Mouse (Mus musculus) hindlimb bud, embryonic 11.5 days (tissue): ENCODE results near the gene Upf1.

Experiments used
- DNase-seq: peaks from one replicate; pipeline ENCODE4 v3.0.0-alpha.2; 2012; ENCODE audit warnings: low read depth, low spot score; ENCODE audit errors: extremely low spot score

The Upf1 gene

GRCm38 (mm10) chr8:70353194-70353817 is at the start of gene Upf1:
Upf1 (minus strand) TSS chr8:70353278.
- peak; percentile 93 for DNase-seq

DNA sequence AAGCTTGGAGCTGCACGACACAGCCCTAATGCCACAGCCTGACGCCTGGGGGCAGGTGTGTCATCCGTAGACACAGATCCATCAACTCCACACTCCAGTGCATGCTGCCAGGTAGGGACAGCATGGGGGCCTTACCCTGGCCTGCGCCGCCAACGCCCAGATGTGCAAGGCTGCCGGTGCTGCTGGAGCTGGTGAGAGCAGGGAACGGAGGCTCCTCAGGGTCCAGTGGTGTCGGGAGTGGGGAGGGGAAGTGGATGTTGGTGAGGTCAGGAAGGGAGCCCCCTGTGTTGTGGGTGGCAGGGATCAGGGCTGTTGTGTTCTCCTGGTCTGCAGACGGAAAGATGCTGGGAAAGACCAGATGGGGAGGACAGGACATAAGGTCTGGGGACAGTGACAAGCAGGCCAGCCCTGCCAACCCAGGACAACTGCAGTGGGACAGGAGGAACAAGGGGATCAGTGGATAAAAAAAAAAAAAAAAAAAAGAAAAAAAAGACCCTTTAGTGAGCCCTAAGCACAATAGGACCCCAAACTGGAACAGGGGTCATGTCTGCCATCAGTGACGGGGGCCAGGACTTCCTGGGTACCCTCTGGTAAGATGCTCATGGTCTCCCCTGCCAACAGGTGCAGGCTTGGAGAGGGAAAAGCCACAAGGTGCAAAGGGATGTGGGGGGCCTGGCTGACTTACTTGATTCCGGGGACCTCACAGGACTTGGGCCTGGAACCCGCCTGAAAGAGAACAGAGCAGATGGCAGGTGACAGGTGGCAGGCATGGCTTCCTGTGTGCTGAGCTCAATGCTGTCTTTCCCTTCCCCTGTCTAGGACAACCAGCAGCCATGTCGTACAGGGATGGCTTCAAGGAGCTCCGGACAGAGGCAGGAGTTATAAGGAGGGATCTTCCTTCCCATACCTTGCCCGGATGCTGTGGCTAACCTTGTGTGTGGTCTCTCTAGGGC is 44.8 kb upstream of the Upf1 start:
- DNase-seq = no peak

DNA sequence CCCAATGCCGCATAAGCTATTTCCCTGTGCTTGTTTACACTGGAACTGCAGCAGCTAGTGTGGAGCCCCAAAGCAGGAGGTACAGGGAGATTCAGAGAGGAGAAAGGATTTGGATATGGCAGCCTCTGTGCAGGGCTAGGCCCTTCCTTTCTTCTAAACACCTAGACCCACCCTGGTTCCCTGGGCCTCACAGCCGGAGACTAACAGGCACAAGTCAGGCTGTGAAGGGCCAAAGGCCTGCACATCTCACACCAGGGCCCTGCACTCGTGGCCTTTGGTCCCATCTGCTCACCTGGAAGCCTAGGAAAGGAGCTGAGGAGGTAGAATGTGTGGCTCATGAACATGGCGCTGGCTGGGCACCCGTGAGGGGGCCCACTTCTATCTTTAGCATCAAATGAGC is 43.1 kb upstream of the Upf1 start:
- DNase-seq = no peak

DNA sequence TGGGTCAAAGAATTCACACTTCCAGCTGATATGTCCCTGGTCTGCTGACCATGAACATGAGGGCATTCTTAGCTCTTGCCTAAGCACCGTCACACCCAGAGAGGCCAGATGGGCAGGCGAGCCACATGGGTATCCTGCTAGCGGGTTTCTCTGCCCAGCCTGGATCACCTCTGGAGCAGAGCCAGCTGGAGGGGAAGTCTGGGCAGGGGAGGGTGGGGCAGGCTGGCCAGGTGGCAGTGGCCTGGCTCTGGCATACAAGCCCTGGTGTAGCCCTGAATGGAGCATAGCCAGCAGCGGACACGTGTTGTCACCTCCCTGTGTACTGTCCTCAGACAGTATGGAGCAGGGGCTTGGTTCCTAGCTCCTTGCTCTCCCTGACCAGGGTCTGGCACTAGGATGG is 42.6 kb upstream of the Upf1 start:
- DNase-seq = no peak

DNA sequence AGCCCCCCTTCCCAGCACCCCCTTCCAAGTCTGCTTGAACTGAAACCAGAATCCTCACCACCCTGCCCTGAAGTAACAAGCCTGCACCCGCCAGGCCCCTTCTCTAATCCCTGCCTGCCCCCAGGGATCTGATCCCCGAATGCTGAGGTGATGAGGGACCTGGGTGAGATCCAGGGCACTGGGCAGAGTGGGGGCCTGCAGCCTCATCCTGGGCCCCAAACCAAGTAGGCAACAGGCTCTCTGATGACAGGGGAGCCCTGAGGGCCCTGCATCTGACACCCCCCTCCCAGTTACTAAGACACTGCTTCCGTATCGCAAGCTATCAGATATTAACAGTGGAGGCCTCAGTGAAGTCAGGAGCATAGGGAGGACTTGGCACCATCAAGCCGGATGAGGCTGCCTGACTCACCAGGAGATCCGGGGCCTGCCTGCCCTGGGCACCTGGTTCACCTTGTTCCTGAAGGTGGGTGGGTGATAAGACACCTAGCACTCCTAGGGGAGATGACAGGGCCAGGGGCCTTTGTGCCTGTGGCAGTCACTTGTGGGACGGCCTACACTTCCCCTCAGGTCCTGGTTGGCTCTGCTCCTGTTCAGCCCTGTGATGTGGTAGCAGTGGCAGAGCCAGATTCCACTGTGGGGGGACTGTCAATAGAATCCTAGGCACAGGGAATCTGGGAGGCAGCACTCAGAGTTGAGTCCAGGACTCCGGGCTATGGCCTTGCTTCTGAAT is 41.4 kb upstream of the Upf1 start:
- no peak for DNase-seq

DNA sequence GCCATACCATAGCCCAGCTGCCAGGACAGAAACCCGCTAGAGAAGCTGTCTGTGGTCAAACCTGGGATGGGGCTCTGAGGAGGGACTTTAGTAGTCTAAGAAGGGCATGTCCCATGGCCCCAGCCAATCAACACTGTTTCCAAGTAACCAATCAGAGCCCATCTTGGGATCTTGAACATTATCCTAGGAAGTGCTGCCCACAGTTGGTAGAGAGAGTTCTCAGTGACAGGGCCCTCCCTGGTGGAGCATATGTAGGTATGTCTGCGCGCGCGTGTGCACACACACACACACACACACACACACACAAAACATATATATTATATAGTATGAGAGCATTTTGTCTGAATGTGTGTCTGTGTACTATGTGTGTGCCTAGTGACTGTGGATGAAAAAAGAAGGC is 40.0 kb upstream of the Upf1 start:
- DNase-seq = no peak

DNA sequence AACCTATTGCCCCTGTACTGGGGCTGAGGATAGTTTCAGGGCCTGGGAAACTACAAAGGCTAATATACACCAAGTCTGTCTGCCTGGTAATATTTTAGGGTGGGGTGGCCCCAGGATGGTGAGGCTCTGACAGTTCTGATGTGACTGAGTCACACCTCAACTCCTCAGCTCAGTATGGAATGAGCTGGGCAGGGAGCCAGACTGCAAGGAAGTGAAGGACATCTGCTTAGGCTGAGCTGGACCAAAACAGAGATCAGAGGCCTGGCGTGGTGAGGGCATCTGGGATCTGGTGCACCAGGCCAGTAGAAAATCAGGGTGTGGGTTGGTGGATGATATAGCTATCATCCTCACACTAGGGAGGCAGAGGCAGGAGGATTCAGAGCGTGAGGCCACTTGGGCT is 36.6 kb upstream of the Upf1 start:
- DNase-seq = no peak

DNA sequence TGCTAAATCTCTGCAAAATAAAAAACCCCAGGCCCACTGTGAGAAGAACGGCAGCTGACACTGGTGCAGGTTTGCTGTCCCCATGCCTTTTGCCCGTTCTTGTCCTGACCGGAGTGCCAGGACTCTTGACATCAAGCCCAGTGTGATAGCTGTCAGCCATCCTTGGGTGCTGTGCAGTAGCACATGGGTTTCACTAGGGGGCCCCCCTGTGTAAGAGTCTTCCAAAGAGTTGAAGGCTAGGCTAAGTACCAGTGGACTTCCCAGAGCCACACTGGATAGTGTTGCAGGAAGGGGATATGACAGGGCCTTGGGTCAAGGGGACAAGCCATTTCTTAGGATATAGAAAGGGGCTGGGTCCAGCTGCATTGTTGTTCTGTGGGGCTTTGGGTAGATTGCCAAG is 30.2 kb upstream of the Upf1 start:
- DNase-seq = no peak

GRCm38 (mm10) chr8:70380069-70380468 is 27.0 kb upstream of the Upf1 start:
- no peak for DNase-seq

DNA sequence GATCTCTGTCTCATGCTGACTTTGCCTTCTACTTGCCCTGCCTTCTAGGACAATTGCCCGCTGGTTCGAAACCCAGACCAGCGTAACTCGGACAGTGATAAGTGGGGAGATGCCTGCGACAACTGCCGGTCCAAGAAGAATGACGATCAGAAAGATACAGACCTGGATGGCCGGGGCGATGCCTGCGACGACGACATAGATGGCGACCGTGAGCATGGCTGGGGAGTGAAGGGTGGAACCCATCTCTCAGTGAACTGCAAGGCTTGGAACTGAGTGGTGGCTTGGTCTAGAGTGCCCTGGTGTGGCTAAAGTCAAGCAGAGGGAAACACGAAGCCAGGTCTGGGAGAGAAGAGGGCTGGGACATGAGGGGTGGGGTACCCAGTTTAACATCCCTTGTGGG is 24.0 kb upstream of the Upf1 start:
- DNase-seq = no peak

- DNase-seq = no peak
Observed at GRCm38 (mm10) chr8:70376275-70376741, 23.2 kb upstream of the Upf1 start.

GRCm38 (mm10) chr8:70375212-70375859 is 22.3 kb upstream of the Upf1 start:
- no peak for DNase-seq

DNA sequence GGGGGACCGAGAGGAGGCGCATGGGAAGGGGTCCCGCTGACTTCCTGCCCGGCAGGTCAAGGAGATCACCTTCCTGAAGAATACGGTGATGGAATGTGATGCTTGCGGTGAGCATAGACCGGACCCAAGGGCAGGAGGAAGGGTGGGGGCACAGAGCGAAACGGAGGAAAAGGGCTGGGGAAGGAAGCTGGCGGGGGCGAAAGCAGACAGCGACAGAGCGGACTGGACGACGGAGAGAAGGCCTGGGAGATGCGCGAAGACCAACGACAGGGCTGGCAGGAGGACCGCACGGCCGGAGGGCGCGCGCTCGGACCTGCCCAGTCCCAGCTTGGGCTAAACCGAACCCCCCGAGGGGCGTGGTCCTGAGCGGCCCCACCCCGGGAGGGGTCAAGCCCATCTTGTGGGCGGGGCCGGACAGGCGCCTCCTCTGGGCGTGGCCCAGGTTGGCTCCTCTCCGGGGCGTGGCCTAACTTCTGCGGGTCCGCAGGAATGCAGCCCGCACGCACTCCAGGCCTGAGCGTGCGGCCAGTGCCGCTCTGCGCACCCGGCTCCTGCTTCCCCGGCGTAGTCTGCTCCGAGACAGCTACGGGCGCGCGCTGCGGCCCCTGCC is 21.3 kb upstream of the Upf1 start:
- DNase-seq = no peak

DNA sequence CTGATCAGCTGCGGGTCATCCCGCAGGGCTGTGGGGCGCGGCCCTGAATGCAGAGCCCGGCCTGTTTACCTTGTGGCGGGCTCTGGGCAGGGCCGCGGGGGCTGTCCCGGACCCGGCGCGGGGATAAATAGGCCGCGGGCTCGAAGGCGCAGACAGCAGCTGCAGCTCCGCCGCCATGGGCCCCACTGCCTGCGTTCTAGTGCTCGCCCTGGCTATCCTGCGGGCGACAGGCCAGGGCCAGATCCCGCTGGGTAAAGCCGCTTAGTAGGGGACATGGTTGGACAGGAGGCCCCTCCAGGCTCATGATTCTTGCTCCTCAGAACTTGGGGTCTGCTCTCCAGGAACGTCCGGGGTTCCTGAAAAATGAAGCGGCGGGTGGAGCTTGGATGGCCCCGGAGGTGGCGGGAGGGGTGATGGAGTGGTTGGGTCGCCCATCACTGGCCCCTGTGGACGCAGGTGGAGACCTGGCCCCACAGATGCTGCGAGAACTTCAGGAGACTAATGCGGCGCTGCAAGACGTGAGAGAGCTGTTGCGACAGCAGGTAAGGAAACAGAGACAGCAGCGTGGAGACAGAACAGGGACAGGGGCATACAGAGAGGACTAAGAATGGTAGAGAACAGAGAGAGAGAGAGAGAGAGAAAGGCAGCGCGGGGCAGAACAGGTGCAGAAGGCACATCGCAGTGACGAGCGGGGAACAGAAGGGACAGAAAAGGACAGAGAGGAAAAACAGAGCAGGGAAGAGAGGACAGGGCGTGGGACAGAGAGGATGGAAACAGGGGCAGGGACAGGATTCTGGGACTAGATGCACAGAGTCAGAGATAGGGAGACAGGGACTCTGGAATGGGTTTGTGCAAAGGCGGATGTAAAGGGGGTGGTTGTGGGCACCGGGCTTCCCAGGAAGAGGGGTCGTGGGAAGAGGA is 20.6 kb upstream of the Upf1 start, which contains the start of gene Comp:
Comp (plus strand) TSS at position 162 of the 921 bp plus-strand sequence.
- no peak for DNase-seq

- no peak for DNase-seq
Observed at GRCm38 (mm10) chr8:70371951-70372350, 18.9 kb upstream of the Upf1 start.

DNA sequence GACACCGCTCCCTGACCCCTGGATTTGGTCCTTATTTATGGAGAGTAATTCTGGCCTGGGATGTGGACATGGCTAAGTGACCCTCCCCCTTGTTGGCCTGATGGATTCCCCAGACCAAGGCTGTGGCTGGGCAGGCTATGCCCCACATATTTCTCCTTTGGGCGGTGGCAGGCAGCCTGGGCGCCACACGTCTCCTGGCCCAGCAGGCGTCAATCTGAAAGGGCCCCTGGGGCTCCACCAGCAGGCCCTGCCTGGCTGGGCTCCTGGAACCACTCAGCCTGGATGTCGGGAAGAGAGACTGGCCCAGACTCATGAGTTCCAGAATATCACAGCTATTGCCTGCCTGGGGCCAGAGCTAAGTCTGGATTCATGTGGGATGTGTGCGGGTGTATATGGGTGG is 17.4 kb upstream of the Upf1 start:
- no peak for DNase-seq

GRCm38 (mm10) chr8:70366588-70366987 is 13.5 kb upstream of the Upf1 start:
- DNase-seq = no peak

GRCm38 (mm10) chr8:70364066-70364465 is 11.0 kb upstream of the Upf1 start:
- no peak for DNase-seq

DNA sequence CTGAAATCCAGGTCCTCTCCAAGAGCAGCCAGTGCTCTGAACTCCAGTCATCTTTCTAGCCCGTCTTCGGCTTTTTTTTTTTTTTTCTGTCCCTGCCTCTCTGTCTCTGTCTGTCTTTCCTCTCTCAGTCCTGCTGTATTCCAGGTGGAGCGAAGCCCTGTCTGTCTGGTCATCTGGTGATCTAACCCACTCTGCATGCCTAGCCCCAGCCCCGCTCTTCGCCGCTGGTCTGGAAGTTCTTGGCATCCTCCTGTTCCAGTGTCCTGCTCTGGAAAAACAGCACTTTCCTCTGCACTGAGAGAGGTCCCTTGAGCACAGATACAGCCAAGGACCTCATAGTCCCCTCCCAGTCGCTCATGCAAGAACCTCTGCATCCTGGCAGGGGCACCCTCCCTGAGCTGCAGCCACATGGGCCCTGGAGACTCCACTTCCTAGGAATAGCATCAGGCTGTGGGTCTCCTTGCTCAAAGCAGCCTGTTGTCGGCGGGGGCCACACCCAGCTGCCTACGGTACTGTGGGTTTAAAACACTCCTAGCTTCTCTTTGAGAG is 8.5 kb upstream of the Upf1 start:
- no peak for DNase-seq
